Mouse (Mus musculus): ENCODE measurements at regions not wholly inside any gene's neighbourhood (a gene's known extent, or its start where the extent isn't known, plus 50 kb on each side); places are given as distances from the start of the nearest gene placed in this dataset.

- no peak for DNase-seq (ENCODE audit: low read depth)
Observed at GRCm38 (mm10) chr7:129049726-129050125, 207.1 kb upstream of the Plpp4 start.

- no peak for DNase-seq (ENCODE audit: low read depth)
Observed at GRCm38 (mm10) chr7:129050675-129051074, 206.2 kb upstream of the Plpp4 start.

GRCm38 (mm10) chr7:129066891-129067290 lies 189.9 kb upstream of the Plpp4 start:
- DNase-seq (ENCODE audit: low read depth) = no peak

GRCm38 (mm10) chr7:129068137-129068536 lies 188.7 kb upstream of the Plpp4 start:
- DNase-seq (ENCODE audit: low read depth) = no peak

- DNase-seq (ENCODE audit: low read depth) = no peak
Observed at GRCm38 (mm10) chr7:129079786-129080185, 177.0 kb upstream of the Plpp4 start.

- no peak for DNase-seq (ENCODE audit: low read depth)
Observed at GRCm38 (mm10) chr7:129091441-129091840, 165.4 kb upstream of the Plpp4 start.

- DNase-seq (ENCODE audit: low read depth) = no peak
Observed at GRCm38 (mm10) chr7:129096374-129097069, 160.3 kb upstream of the Plpp4 start.

- no peak for DNase-seq (ENCODE audit: low read depth)
Observed at GRCm38 (mm10) chr7:129102437-129102836, 154.4 kb upstream of the Plpp4 start.

- no peak for DNase-seq (ENCODE audit: low read depth)
Observed at GRCm38 (mm10) chr7:129134176-129134575, 122.7 kb upstream of the Plpp4 start.

- no peak for DNase-seq (ENCODE audit: low read depth)
Observed at GRCm38 (mm10) chr7:129134661-129135215, 122.1 kb upstream of the Plpp4 start.

GRCm38 (mm10) chr7:129137303-129137990 lies 119.4 kb upstream of the Plpp4 start:
- DNase-seq (ENCODE audit: low read depth) = no peak

- no peak for DNase-seq (ENCODE audit: low read depth)
Observed at GRCm38 (mm10) chr7:129141942-129142598, 114.8 kb upstream of the Plpp4 start.

- no peak for DNase-seq (ENCODE audit: low read depth)
Observed at GRCm38 (mm10) chr7:129142599-129142949, 114.3 kb upstream of the Plpp4 start.

GRCm38 (mm10) chr7:129155577-129155976 lies 101.3 kb upstream of the Plpp4 start:
- DNase-seq (ENCODE audit: low read depth) = no peak

- no peak for DNase-seq (ENCODE audit: low read depth)
Observed at GRCm38 (mm10) chr7:129169971-129170370, 86.9 kb upstream of the Plpp4 start.

GRCm38 (mm10) chr7:129190933-129191332 lies 65.9 kb upstream of the Plpp4 start:
- no peak for DNase-seq (ENCODE audit: low read depth)

GRCm38 (mm10) chr7:129207029-129207428 lies 49.8 kb upstream of the Plpp4 start:
- DNase-seq (ENCODE audit: low read depth) = no peak

All from induced T-regulatory cell, adult 2 months (primary cell).